Mouse (Mus musculus) splenic B cell, adult 2 months (primary cell): ENCODE measurements around the gene Ddi2.
"Not testable (repeated sequence)": the region's sequence is repeated elsewhere in the genome, so short reads cannot be mapped to it uniquely, and the experiment has no call there.

Experiments used
- DNase-seq: peaks from one replicate; pipeline ENCODE4 v3.0.0-alpha.2; 2011; ENCODE audit warnings: low read depth, low spot score
- H3K27me3 ChIP-seq: 2 replicates; pipeline ENCODE4 v1.6.1; 2012; ENCODE audit warnings: mild to moderate bottlenecking, low read length, moderate library complexity, mixed read lengths; ENCODE audit not compliant: control insufficient read depth, poor library complexity, insufficient read depth, severe bottlenecking
- H3K36me3 ChIP-seq: 2 replicates; pipeline ENCODE4 v1.6.1; 2012; ENCODE audit warnings: mild to moderate bottlenecking, low read length, moderate library complexity, mixed read lengths; ENCODE audit not compliant: control insufficient read depth, poor library complexity, insufficient read depth, severe bottlenecking

The Ddi2 gene

DNA sequence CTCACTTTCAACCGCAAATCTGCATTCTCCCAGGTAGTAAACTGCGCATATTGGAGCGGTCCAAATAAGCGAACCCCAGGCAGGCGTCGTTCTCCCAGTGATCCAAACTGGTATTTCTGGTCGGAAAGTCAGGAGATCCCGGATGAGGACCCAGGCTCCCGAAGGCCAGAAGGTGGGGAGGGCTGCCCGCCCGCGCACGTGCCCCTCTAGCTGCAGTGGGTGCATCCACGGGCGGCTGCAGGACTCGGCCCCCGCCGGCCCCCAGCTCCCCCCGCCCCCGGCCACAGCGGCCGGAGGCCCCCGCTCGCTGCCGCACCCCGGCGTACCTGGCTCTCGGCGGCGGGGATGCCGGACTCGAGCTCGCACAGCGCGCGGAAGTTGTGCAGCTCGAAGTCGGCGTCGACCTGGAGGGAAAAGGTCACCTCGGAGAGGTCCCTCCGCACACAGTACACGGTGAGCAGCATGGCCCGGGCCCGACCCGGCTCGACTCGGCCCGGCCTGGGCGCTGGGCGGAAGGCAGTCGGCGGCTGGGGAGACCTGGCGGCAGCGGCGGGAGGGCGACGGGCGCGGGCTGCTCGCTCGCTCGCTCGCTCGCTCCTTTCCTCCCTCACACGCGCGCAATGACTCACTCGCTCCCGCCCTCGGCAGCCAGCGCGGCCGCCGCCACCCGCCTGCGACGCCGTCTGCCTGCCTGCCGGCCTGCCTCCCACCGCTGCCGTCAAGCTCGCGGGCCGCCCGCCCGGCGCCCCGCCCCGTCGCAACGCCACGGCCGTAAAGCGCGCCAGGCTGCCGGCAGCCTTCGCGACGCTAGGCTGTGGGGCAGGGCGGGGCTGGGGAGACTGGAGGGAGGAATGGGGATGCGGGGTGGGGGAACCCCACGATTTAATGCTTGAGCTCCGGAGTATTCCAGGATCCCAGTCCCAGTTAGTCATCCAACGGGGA is at the start of gene Ddi2:
Gene Ddi2 (minus strand): TSS at position 689 of the 942 bp plus-strand sequence.
- no peaks in the 10 kb centered on the region for H3K27me3 ChIP-seq
- DNase-seq, result peak; percentile 91
- H3K36me3 ChIP-seq, result no peaks in the 10 kb centered on the region

GRCm38 (mm10) chr4:141773019-141773418 is 49.8 kb upstream of the Ddi2 start:
- H3K36me3 ChIP-seq, DNase-seq: not testable (repeated sequence)

DNA sequence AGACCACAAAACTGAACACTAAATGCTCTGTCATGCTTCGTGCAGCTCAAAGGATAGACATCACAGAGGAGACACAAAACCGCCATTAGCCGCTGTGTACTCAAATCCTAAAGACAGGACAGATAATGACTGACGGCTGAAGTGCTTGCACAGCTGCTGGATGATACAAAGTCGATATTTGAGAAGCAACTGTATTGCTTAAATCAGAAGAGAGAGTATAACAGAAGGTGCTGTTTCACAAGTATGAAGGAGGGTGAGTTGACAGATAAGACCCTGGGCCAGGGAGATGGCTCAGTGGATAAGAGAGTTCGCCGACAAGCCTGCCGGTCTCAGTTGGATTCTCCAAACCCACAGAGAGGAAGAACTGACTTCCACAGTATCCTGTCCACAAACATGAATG is 48.6 kb upstream of the Ddi2 start:
- no peaks in the 10 kb centered on the region for H3K27me3 ChIP-seq

More at GRCm38 (mm10) chr4:141773019-141773418, 49.8 kb upstream of the Ddi2 start:
- not testable (repeated sequence) for H3K27me3 ChIP-seq

GRCm38 (mm10) chr4:141769501-141770160 is 46.4 kb upstream of the Ddi2 start:
- no peak for DNase-seq
- peaks cover 5% of the 10 kb centered on the region for H3K36me3 ChIP-seq
- H3K27me3 ChIP-seq, result no peaks in the 10 kb centered on the region

More for the DNA sequence above, 48.6 kb upstream of the Ddi2 start:
- DNase-seq, result no peak
- H3K36me3 ChIP-seq, result peaks cover 7% of the 10 kb centered on the region

DNA sequence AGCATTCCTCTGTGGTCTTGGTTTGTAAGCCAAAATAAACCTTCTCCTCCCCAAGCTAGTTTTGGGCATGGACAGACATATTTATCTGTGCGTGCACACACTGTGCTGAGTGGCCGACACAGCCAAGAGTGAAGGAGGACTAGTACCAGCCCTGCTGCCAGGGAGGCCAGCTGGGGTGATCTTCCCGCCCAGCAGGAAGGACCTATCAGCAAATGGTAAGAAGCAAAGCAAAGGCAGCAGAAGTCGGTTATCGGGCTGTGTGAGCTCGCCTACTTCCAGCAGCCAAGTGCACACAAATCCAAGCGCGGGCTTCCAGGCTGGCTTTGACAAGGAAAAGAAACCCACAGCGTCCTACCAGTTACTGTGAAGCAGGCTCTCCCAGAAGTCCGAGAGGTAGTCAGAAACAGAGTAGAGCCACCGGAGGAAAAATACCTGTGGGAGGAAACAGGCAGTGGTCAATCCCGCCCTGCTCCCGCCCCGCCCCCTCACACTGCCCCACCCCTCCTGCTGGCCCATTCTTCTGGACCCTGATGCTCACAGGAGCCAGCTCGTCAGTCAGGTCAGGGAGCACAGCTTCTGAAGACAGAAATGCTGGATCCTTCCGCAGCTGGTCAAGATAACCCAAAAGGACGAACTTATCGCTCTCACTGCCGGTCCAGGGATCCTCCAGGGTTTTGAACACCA is 44.3 kb upstream of the Ddi2 start:
- H3K27me3 ChIP-seq, result no peaks in the 10 kb centered on the region
- DNase-seq, result no peak

DNA sequence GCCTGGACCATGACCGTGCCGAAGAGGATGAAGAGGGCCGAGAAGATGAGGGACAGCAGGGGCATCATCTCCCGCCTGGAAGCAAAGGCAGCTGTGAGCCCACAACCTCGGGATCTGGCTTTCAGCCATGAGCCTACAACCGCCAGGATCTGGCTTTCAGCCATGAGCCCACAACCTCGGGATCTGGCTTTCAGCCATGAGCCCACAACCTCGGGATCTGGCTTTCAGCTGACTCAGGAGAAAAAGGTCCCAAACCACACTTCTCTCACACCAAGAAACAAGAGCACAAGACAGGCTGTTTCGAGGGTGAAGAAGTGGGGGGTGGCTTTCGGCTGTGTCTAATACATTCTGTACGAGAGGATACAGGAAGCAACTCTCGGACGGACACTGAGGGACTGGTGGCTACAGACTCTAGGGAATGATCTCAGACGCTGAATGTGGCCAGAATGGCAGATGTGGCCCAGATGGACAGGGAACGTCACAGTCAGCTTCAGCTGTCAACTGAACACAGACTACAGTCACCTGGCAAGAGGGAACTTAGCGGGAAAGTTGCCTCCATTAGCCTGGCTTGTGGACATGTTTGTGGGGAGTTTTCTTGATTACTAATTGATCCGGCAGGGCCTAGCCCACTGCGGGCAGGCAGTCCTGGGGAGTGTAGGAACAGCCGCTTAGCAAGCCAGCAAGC is 43.6 kb upstream of the Ddi2 start:
- Histone ChIP-seq H3K36me3 (peaks cover 7% of the 10 kb centered on the region), H3K27me3 (no peaks in the 10 kb centered on the region)
- no peak for DNase-seq

More for the DNA sequence above, 44.3 kb upstream of the Ddi2 start:
- H3K36me3 ChIP-seq, result peaks cover 7% of the 10 kb centered on the region

DNA sequence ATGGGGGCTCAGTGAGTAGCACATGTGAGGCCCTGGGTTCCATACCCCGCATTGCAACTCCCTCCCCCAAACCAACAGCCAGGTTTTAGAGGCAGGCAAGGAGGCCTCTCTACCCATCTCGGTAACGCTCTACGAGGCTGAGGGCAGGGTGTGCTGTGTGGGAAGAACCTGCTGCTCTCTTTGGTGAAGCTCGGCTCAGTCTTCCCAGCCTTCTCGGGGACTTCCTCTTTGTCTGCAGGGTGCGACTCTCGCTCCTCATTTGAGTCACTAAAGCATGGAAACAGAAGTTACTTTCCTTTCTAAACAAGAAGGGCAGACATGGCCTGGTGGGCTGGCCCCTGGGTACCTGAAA is 43.1 kb upstream of the Ddi2 start:
- Histone ChIP-seq H3K36me3 (peaks cover 7% of the 10 kb centered on the region), H3K27me3 (no peaks in the 10 kb centered on the region)
- peak; percentile 57 for DNase-seq

DNA sequence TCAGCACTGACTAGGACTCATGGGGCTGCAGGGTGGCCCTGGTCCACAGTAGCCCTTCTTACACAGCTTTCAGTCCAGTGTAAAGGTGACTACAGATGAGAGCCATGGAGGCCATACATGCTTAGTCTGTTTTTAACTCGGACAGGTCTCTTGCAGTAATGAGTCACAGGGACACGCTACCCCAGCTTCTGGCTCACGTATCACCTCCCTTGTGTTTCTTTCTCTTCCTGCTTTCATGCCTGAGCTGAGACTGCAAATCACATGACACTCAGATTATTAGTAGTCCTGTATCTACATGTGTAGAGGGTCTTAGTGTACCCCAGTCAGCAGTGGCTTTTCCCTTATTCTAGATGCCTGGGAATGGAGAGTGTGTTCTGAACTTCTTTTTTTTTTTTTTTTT is 41.8 kb upstream of the Ddi2 start:
- Histone ChIP-seq H3K27me3 (no peaks in the 10 kb centered on the region), H3K36me3 (peaks cover 5% of the 10 kb centered on the region)
- DNase-seq, result peak; percentile 15

DNA sequence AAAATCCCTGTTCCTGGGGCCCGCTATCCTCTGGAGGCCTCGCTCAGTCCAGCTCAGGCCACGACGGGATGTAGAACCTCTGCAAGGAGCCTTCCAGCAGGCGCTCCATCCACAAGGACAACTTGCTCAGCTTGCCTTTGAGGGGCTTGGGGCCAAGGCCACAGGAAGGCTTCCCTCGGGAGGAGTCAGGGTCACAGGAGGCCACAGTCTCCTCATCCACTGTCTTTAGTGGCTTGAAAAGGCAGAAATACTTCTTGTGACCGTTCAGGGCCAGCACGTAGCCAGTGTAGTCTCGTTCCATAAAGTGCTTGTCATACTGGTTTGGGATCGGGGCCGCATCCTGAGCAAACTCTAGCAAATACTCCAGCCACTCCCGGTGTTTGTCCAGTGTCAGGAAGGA is 40.3 kb upstream of the Ddi2 start:
- Histone ChIP-seq H3K27me3 (no peaks in the 10 kb centered on the region), H3K36me3 (peaks cover 2% of the 10 kb centered on the region; the same call in 1 of the 2 replicates)
- no peak for DNase-seq

GRCm38 (mm10) chr4:141762102-141762598 is 38.9 kb upstream of the Ddi2 start:
- Histone ChIP-seq H3K36me3 (peaks cover 2% of the 10 kb centered on the region; the same call in 1 of the 2 replicates), H3K27me3 (no peaks in the 10 kb centered on the region)
- no peak for DNase-seq

DNA sequence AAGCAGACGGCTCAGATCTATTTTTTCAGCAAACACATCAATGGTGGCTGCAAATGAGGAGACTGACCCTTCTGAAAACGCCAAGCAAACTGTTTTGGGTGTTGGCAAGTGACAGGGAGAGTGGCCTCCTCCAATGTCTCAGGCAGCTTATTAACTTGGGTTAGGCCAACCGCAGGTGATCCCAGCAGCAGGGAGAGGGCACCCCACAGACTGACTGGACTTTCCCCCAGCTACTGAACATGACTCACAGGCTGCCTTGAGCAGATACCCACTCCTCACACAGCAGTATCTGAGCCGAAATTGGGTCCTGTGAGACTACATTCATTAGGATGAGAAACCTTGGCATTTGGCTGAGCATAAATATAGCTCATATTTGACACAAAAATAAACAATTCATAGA is 37.7 kb upstream of the Ddi2 start:
- no peak for DNase-seq
- H3K36me3 ChIP-seq, result peaks cover 2% of the 10 kb centered on the region; the same call in 1 of the 2 replicates

GRCm38 (mm10) chr4:141758874-141759542 is 35.8 kb upstream of the Ddi2 start:
- no peak for DNase-seq
- Histone ChIP-seq H3K27me3 (no peaks in the 10 kb centered on the region), H3K36me3 (peaks cover 2% of the 10 kb centered on the region; the same call in 1 of the 2 replicates)

More for the DNA sequence above, 37.7 kb upstream of the Ddi2 start:
- H3K27me3 ChIP-seq, result no peaks in the 10 kb centered on the region

GRCm38 (mm10) chr4:141757124-141757523 is 33.9 kb upstream of the Ddi2 start:
- Histone ChIP-seq H3K36me3 (no peaks in the 10 kb centered on the region), H3K27me3 (no peaks in the 10 kb centered on the region)
- no peak for DNase-seq
